Mouse (Mus musculus): Measurements from ENCODE around the gene 2310034G01Rik. TPM values are rescaled to one million over a fixed set of nuclear protein-coding genes. Genes with fewer than 3 reads are reported as not detected.

Gene 2310034G01Rik
- 1.5 and 3.3 TPM in 2 replicates for polyA plus RNA-seq (2021; fragmentation: Nextera tagmentation)
- long read RNA-seq, experiment 1, partial matches to known transcripts = 3 of 3 reads
- long read RNA-seq, experiment 1, other reads (novel, unspliced or antisense) = 0 of 3 reads
- long read RNA-seq, experiment 2 = 0 reads

GRCm38 (mm10) chr19:46350168-46350932, at the start of gene 2310034G01Rik:
TSS of gene 2310034G01Rik (minus strand) at chr19:46350302.

GRCm38 (mm10) chr19:46396686-46397435, 46.8 kb upstream of the 2310034G01Rik start, which contains the start of gene Sufu:
TSS of gene Sufu (plus strand) at chr19:46396896.

GRCm38 (mm10) chr19:46395109-46396009, 45.3 kb upstream of the 2310034G01Rik start, which contains the start of gene Actr1a:
TSS of gene Actr1a (minus strand) at chr19:46395748.

GRCm38 (mm10) chr19:46338331-46338936, 11.7 kb downstream of the 2310034G01Rik start, which contains the start of gene Cuedc2:
TSS of gene Cuedc2 (minus strand) at chr19:46338702.

GRCm38 (mm10) chr19:46328081-46329030, 21.7 kb downstream of the 2310034G01Rik start, which contains the start of gene Fbxl15:
TSS of gene Fbxl15 (plus strand) at chr19:46328184.

GRCm38 (mm10) chr19:46326756-46327305, 23.3 kb downstream of the 2310034G01Rik start, which contains the start of gene Psd:
TSS of gene Psd (minus strand) at chr19:46327156.

GRCm38 (mm10) chr19:46304216-46304841, 45.8 kb downstream of the 2310034G01Rik start, which contains the start of gene Nfkb2:
TSS of gene Nfkb2 (plus strand) at chr19:46304320.

Small RNAs within 50 kb of the gene (microRNA-seq; reads per million reads assigned to microRNA genes)
- 6.2 reads per million, percentile 23 among the genes with 10 or more reads in this experiment for gene Mir146b

Other genes starting within 250 kb of the 2310034G01Rik start
- not detected in 2 replicates for gene Elovl3, start 218.4 kb downstream of the 2310034G01Rik start, polyA plus RNA-seq (2021; fragmentation: Nextera tagmentation)
- gene Pitx3, start 202.0 kb downstream of the 2310034G01Rik start, polyA plus RNA-seq (2021; fragmentation: Nextera tagmentation) = not detected in 2 replicates
- 36.0 and 39.2 TPM in 2 replicates for gene Gbf1, start 197.8 kb downstream of the 2310034G01Rik start, polyA plus RNA-seq (2021; fragmentation: Nextera tagmentation)
- gene Nfkb2, start 46.0 kb downstream of the 2310034G01Rik start, polyA plus RNA-seq (2021; fragmentation: Nextera tagmentation) = 1.6 and 2.2 TPM in 2 replicates
- 108 and 113 TPM in 2 replicates for gene Psd, start 23.1 kb downstream of the 2310034G01Rik start, polyA plus RNA-seq (2021; fragmentation: Nextera tagmentation)
- 58.6 and 58.7 TPM in 2 replicates for gene Fbxl15, start 22.1 kb downstream of the 2310034G01Rik start, polyA plus RNA-seq (2021; fragmentation: Nextera tagmentation)
- 320 and 344 TPM in 2 replicates for gene Cuedc2, start 11.6 kb downstream of the 2310034G01Rik start, polyA plus RNA-seq (2021; fragmentation: Nextera tagmentation)
- gene Mfsd13a, start 9.2 kb downstream of the 2310034G01Rik start, polyA plus RNA-seq (2021; fragmentation: Nextera tagmentation) = 24.3 and 25.9 TPM in 2 replicates
- gene Actr1a, start 45.4 kb upstream of the 2310034G01Rik start, polyA plus RNA-seq (2021; fragmentation: Nextera tagmentation) = 69.6 and 72.0 TPM in 2 replicates
- gene Sufu, start 46.6 kb upstream of the 2310034G01Rik start, polyA plus RNA-seq (2021; fragmentation: Nextera tagmentation) = 9.2 and 11.1 TPM in 2 replicates
- gene Trim8, start 151.4 kb upstream of the 2310034G01Rik start, polyA plus RNA-seq (2021; fragmentation: Nextera tagmentation) = 10.4 and 12.3 TPM in 2 replicates
- 258 and 293 TPM in 2 replicates for gene Arl3, start 222.9 kb upstream of the 2310034G01Rik start, polyA plus RNA-seq (2021; fragmentation: Nextera tagmentation)
- 0.88 and 1.0 TPM in 2 replicates for gene Sfxn2, start 223.1 kb upstream of the 2310034G01Rik start, polyA plus RNA-seq (2021; fragmentation: Nextera tagmentation)
- 4.4 and 4.6 TPM in 2 replicates for gene Wbp1l, start 248.8 kb upstream of the 2310034G01Rik start, polyA plus RNA-seq (2021; fragmentation: Nextera tagmentation)